Mouse (Mus musculus) spleen, postnatal 36 days (tissue): ENCODE results near the gene Dctd.
"Not testable (repeated sequence)": the region's sequence is repeated elsewhere in the genome, so short reads cannot be mapped to it uniquely, and the experiment has no call there.

Experiments
- DNase-seq, 2 experiments: peaks; one replicate each; pipeline ENCODE4 v3.0.0; 2022; ENCODE audit warnings: low spot score in 2 of 2, mixed read lengths in 1 of 2

Dctd gene

DNA sequence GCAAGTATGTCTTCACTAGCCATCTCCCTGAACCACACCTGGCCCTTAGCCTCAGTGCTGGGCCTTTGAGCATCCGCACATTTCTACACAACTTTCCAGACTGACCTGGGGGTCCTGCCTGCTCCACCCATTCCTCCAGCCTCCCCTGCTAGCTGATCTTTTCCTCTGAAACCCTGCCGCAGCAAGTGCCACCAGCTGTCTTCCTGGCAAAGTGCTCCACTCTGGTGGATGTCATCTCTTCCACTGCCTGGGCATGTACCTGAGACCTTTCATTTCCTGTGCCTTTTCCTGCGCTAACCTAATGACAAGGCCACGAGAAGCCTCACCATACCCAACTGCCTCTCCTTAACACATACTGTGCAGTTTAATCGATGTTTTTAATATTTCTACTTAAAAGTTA lies 46.9 kb downstream of the Dctd start:
- DNase-seq, result no peak

GRCm38 (mm10) chr8:48146449-48146848 lies 47.6 kb downstream of the Dctd start:
- no peak for DNase-seq

DNA sequence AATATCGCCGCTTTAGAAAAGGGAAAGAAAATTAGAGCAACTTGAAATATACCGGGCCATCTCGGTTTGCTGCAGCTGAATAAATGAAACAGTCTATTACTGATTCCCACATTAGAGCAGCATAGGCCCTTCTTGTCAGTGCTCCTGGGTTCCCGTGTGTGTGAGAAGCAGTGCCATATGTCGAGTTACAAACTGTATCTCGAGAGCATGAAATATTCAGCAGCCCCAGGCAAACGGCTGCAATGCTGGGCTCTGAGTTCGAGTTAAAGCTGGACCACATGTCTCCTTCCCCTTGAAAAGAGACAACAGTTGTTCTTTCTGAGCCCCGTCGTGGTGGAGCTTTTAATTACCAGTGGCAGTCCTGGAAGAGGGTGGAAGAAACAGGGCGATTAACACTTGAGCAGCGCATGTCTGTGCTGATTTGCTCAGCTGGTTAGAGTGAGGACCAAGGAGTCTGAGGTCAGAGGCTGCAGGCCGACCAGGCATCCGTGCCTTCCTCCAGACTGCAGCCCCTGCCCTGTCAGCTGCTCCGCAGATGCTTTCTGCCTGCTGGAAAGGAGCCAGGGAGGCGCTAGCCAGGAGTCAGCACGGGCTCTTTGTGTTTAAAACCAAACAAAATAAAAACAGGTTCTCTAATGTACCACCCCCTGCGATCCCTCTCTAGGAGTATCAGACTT lies 53.3 kb downstream of the Dctd start:
- no peak for DNase-seq

DNA sequence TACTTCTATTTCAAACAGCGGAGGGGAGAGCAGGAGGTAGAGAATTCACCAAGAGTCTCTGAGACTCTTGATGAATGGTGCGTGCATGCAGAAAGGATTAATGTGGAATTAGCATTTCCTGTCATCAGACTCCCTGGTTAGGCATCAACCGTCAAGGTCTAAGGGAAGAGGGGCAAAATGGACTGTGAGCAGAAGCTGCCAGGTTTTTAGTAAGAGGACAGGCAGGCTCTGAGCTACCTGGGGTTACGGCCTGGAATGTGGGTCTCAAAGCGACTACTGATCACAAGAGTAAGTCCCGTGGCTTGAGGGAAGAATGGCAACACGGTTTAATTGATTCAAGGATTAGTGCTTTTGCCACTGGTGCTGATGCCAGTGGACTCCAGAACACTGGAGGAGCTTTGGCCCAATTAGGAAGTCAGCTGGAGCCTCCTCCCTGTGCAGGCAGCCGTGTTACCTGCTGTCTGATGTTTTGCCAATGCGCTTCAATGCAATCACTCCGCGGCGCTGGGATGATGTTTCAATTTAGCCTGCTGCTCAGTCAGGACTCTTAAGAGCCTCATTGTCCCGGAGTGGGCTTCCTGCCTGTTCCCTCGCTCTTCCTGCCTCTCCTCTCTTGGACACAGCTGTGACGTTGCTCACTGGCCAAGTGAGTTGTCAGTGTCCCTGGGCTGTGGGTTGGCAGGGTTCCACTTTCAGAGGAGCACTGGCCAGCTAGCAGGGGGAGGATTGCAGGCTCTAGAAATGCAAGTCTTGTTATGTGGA lies 54.6 kb downstream of the Dctd start:
- DNase-seq, result peak; percentile 9 to 11

GRCm38 (mm10) chr8:48157718-48158117 lies 58.8 kb downstream of the Dctd start:
- DNase-seq, result no peak

DNA sequence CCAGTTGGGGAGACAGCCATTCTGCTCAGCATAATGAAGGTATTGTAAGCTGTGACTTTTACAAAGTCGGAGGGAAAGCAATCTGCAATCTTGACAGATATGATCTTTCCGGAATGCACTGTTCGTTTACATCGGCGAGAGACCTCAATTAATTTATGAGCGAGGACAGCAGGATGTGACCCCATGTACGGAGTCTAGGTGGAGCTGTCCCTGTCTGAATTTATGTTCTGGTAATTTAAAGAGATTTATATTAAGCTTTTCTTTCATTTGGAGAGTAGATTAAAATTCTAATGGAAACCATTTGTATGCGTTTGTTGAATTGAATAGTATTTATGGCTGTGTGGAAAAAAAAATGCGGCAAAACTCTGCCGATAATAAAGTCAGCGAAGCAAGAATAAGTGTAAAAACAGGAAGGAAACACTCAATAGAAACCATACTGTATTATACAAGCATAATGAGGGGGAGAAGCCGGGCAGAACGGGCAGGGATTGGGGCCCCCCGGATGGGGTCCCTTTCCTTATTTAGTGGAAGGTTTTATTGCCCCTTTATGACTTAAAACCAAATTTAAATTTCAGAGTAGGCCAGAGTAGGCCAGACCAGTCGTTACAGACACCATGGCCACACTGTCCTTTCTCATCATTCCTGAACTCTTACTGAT lies 59.8 kb downstream of the Dctd start:
- DNase-seq, result no peak

DNA sequence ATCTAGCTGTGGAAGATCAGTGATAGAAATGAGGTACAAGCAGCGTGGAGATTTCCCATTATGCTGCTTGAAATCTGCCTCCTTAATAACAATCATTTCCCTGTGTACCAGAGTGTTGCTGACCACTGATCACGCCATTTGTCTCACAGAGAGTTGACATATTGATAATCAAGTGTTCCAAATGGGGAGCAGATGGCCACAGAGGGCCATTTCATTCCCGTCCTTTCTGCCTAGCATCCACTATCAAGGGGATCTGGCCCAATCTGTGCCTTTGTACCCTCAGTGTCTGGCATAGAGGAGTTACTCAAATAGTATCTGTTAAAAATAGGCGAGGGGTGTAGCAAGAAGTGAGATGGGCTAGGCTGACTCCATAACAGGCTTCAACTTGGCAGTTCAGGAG lies 78.5 kb downstream of the Dctd start:
- no peak for DNase-seq

DNA sequence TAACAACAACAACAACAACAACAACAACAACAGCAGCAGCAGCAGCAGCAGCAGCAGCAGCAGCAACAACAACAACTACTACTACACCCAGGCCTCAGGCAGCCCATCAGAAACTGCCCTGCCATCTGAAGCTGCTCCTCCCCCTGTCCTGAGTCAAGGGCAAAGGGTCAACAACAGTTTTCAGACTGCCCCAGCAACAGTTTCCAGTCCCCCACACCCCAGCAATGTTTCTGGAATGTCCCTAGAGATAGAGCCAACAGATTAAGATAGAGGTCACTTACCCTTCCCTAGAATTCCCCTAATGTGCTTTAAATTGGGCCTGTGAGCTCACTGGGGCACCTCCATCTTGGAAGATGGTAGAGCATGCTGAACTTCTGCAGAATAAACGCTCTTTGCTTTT lies 79.0 kb downstream of the Dctd start:
- no peak for DNase-seq

DNA sequence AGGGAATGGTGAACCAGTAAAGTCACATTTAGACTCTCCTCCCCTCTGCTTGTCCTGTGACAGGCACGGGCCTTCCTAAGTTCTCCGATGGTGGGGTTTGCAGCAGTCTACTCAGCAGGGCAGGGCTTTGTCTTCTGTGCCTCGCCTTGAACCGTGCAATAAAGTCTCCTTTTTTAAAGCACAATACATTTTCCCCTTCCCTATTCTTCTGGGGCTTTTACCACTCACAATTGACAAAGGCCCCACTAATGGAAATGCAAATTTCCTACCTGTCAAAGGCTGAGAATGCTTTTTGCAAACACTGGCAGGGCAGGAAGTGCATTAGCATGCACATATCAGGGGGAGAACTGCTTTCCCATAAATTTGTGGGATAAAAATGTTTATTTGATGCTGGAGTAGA lies 80.1 kb downstream of the Dctd start:
- no peak for DNase-seq

GRCm38 (mm10) chr8:48180146-48180545 lies 81.3 kb downstream of the Dctd start:
- DNase-seq, result not testable (repeated sequence)

- no peak for DNase-seq
These were observed 82.1 kb downstream of the Dctd start for GRCm38 (mm10) chr8:48181000-48181399.

GRCm38 (mm10) chr8:48183758-48184157 lies 84.9 kb downstream of the Dctd start:
- no peak for DNase-seq

GRCm38 (mm10) chr8:48188586-48188985 lies 89.7 kb downstream of the Dctd start:
- no peak for DNase-seq

DNA sequence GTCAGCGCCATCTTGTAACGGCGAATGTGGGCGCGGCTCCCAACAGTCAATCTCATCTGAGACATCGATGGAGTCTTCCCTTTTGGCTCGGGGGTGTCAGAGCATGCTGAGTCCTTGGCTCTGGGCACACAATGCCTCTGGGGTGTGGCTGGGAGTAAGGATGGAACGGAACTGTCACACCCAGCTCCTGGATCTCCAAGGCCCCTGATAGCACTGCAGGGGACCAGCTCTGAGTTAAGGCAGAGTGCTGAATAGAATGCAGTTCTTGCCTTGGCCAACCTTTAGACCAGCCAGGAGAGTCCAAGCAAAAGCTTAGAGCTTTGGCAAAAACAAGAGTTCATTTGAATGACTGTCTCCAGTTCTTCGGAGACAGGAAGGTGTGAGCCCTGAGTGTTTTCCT lies 97.1 kb downstream of the Dctd start:
- DNase-seq, result no peak

- no peak for DNase-seq
These were observed 100.3 kb downstream of the Dctd start for GRCm38 (mm10) chr8:48199171-48199570.

- no peak for DNase-seq
These were observed 103.7 kb downstream of the Dctd start for GRCm38 (mm10) chr8:48202632-48203031.
